Mouse (Mus musculus): Measurements from ENCODE around the gene Tmigd3. TPM values are rescaled to one million over a fixed set of nuclear protein-coding genes. Genes with fewer than 3 reads are reported as not detected.
"Not testable (repeated sequence)": the region's sequence is repeated elsewhere in the genome, so short reads cannot be mapped to it uniquely, and the experiment has no call there.

The Tmigd3 gene
- polyA plus RNA-seq, 1 experiment from 2014 or later, result not detected

DNA sequence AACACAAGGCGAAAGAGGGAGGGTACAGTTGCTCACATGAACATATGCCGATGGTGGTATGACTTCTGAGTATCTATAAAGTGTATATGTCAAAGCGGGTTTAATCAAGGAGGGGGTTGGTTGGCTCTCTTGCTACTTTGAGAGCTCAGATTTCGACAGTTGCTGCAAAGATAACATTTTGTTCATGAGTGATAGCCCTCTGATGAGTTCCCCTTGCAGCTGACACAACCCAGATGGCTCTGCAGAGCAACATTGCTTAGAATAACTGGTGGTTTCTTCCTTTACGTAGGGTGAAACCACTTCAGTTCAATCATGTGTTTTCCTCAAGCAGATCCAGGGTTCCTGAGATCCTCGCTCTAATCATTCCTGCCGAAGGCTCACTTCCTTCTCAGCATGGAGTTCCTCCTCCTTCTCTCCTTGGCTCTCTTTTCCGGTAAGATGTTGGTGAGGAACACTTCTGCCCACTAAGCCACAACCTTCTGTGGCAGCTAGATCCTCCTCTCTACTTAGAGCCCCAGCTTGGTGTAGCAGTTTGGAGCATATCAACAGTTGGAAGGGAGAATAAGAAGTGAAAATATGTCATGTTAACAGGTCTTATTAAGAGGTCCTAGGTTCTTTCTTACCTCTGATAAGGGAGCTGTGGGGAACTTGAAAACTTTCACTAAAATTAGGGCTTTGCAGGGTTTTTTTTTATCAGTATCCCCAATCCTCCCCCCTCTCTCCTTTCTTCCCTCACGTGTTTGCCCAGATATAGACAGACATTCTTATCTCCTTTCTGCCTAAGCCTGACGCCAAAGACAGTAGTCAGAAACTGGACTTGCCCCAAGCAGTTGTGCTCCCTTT is 43.4 kb downstream of the Tmigd3 start:
- Histone ChIP-seq H3K36me3 (replicated peaks) (no peaks in the 10 kb centered on the region), H3K4me3 (no peak overlapping the region), H3K4me1 (0 out of 2 replicates have a peak, but pooled peaks cover 6% of the 10 kb centered on the region), H3K27me3 (ENCODE audit: poor library complexity, severe bottlenecking) (no peaks in the 10 kb centered on the region), H3K27ac (no peak overlapping the region), H3K9me3 (no peaks in the 10 kb centered on the region)
- DNase-seq (ENCODE audit: extremely low spot score, low spot score), result no peak
- 83% methylated on average over 10 of the region's 10 CpGs for WGBS

DNA sequence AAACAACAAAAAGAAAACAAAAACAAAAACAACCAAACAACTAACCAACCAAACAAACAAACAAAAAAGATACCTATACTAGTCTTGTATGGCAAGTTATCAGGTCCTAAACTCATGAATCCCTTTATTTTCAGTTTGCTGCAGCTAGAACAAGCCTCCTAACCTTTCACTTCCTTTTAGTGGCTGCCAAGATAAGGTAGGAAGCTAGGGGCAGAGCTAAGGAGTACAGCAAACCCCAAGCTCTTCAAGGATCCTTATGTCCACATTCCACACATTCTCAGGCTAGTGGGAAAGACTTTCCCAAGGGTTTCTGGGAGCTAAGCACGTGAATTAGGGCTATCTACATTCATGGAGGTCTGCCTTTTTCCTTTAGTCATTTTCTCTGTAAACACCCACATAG is 44.6 kb downstream of the Tmigd3 start:
- H3K27ac ChIP-seq, result no peak overlapping the region
- 0 out of 2 replicates have a peak, but pooled peaks cover 6% of the 10 kb centered on the region for H3K4me1 ChIP-seq
- H3K9me3 ChIP-seq, result no peaks in the 10 kb centered on the region
- H3K36me3 ChIP-seq (replicated peaks), result no peaks in the 10 kb centered on the region
- no peak overlapping the region for H3K4me3 ChIP-seq
- H3K27me3 ChIP-seq (ENCODE audit: poor library complexity, severe bottlenecking), result no peaks in the 10 kb centered on the region
- 51% methylated on average over 1 of the region's 1 CpGs for WGBS
- DNase-seq (ENCODE audit: extremely low spot score, low spot score), result no peak

DNA sequence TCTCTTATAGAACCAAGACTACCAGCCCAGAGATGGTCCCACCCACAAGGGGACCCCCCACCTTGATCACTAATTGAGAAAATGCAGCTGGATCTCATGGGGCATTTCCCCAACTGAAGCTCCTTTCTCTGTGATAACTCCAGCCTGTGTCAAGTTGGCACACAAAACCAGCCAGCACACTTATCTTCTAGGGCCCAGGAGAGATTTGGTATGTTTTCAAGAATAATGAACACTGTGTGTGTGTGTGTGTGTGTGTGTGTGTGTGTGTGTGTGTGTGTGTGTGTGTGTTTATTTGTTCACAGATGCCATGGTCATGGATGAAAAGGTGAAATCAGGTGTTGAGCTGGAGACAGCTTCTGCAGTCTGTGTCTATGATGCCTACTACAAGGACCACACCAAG is 45.8 kb downstream of the Tmigd3 start:
- H3K4me1 ChIP-seq; DNase-seq (ENCODE audit: extremely low spot score, low spot score); H3K9me3 ChIP-seq; H3K27me3 ChIP-seq (ENCODE audit: poor library complexity, severe bottlenecking); H3K36me3 ChIP-seq (replicated peaks); H3K27ac ChIP-seq; H3K4me3 ChIP-seq: not testable (repeated sequence)

GRCm38 (mm10) chr3:105917656-105918354 is 47.1 kb downstream of the Tmigd3 start:
- no peak overlapping the region for H3K4me3 ChIP-seq
- 0 out of 2 replicates have a peak, but pooled peaks cover 6% of the 10 kb centered on the region for H3K4me1 ChIP-seq
- no peak for DNase-seq (ENCODE audit: extremely low spot score, low spot score)
- WGBS, result 69% methylated on average over 10 of the region's 10 CpGs
- H3K9me3 ChIP-seq, result no peaks in the 10 kb centered on the region
- no peaks in the 10 kb centered on the region for H3K27me3 ChIP-seq (ENCODE audit: poor library complexity, severe bottlenecking)
- no peak overlapping the region for H3K27ac ChIP-seq
- H3K36me3 ChIP-seq (replicated peaks), result no peaks in the 10 kb centered on the region

- Histone ChIP-seq H3K36me3 (replicated peaks) (no peaks in the 10 kb centered on the region), H3K4me1 (0 out of 2 replicates have a peak, but pooled peaks cover 6% of the 10 kb centered on the region), H3K4me3 (no peak overlapping the region), H3K9me3 (no peaks in the 10 kb centered on the region), H3K27ac (no peak overlapping the region), H3K27me3 (ENCODE audit: poor library complexity, severe bottlenecking) (no peaks in the 10 kb centered on the region)
- DNase-seq (ENCODE audit: extremely low spot score, low spot score), result no peak
- WGBS, result 85% methylated on average over 3 of the region's 3 CpGs
These were observed 47.6 kb downstream of the Tmigd3 start for GRCm38 (mm10) chr3:105918355-105918745.

DNA sequence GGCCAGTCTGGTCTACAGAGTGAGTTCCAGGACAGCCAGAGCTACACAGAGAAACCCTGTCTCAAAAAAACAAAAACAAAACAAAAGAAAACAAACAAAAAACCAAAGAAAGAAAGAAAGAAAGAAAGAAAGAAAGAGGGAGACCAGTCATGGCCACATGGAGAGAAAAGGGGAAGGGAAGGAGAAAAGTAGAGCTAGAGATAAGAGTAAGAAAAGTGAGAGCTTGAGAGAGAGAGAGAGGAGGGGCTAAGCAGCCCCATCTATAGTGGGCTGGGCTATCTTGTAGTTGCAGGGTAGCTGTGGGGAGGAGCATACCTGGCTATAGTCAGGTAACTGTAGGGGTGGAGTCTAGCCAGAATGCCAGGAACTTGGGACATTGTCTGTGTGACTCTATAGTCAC is 50.0 kb downstream of the Tmigd3 start:
- not testable (repeated sequence) for H3K36me3 ChIP-seq (replicated peaks); H3K9me3 ChIP-seq; DNase-seq (ENCODE audit: extremely low spot score, low spot score); H3K4me3 ChIP-seq; H3K27ac ChIP-seq; H3K4me1 ChIP-seq; H3K27me3 ChIP-seq (ENCODE audit: poor library complexity, severe bottlenecking)

DNA sequence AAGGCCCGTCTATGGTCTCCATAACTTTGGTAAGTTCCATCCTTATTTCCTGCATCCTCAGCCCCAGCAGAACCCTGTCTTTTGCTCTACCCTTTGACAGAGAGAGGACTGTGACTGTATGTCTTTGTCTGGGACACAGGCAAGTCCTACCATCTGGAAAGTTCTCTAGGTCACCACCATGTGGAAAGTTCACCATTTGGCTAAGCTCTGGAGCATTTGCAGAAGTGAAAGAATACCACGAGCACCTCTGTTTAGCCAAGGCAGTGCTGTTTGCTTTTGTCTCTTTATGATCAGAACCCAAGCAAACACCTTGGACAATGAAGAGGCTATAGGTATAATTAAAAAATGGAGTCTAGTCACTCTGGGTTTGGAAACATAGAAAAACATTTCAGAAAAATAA is 51.3 kb downstream of the Tmigd3 start:
- Histone ChIP-seq H3K4me3 (no peak overlapping the region), H3K27ac (no peak overlapping the region), H3K36me3 (replicated peaks) (no peaks in the 10 kb centered on the region), H3K27me3 (ENCODE audit: poor library complexity, severe bottlenecking) (no peaks in the 10 kb centered on the region), H3K4me1 (0 out of 2 replicates have a peak, but pooled peaks cover 6% of the 10 kb centered on the region), H3K9me3 (no peaks in the 10 kb centered on the region)
- WGBS, result 87% methylated on average over 2 of the region's 2 CpGs
- no peak for DNase-seq (ENCODE audit: extremely low spot score, low spot score)

- H3K9me3 ChIP-seq, result no peaks in the 10 kb centered on the region
- no peak overlapping the region for H3K27ac ChIP-seq
- DNase-seq (ENCODE audit: extremely low spot score, low spot score), result no peak
- H3K27me3 ChIP-seq (ENCODE audit: poor library complexity, severe bottlenecking), result no peaks in the 10 kb centered on the region
- H3K36me3 ChIP-seq (replicated peaks), result no peaks in the 10 kb centered on the region
- H3K4me3 ChIP-seq, result no peak overlapping the region
- WGBS, result 92% methylated on average over 9 of the region's 9 CpGs
- no peaks in the 10 kb centered on the region for H3K4me1 ChIP-seq
These were observed 53.9 kb downstream of the Tmigd3 start for GRCm38 (mm10) chr3:105924616-105925015.

DNA sequence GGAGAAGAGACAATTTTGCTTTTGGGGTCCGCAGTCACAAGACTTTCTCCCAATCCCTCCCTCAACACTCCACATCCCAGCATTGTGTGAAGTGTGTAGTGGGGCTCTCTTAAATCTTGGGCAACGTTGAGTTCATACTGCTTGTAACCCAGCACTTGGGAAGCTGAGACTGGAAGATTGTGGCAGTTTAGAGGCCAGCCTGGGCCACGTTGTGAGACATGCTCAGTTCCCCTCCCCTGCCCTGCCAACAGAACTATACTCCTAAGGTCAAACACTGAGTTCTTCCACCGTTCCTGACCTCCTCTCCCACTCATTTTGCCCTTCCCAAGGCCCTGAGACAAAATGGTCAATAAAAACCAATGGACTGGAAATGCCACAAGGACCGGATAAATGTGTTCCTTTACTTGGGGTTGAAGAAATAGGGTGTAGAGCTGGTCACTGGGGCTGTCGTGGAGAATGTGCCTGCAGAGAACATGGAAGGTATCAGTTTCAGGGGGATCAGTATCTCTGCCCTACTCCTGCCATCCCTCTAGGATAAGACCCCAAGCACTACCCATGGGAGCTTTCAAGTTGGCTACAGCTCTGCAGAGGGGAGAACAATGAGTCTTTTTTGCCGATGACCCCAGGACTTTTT is 57.0 kb downstream of the Tmigd3 start:
- Histone ChIP-seq H3K4me3 (no peak overlapping the region), H3K27me3 (ENCODE audit: poor library complexity, severe bottlenecking) (no peaks in the 10 kb centered on the region), H3K9me3 (no peaks in the 10 kb centered on the region), H3K36me3 (replicated peaks) (no peaks in the 10 kb centered on the region), H3K27ac (no peak overlapping the region), H3K4me1 (no peaks in the 10 kb centered on the region)
- 88% methylated on average over 7 of the region's 7 CpGs for WGBS
- no peak for DNase-seq (ENCODE audit: extremely low spot score, low spot score)

GRCm38 (mm10) chr3:105928195-105928569 is 57.5 kb downstream of the Tmigd3 start:
- no peak overlapping the region for H3K27ac ChIP-seq
- H3K27me3 ChIP-seq (ENCODE audit: poor library complexity, severe bottlenecking), result no peaks in the 10 kb centered on the region
- WGBS, result 88% methylated on average over 3 of the region's 3 CpGs
- H3K4me3 ChIP-seq, result no peak overlapping the region
- DNase-seq (ENCODE audit: extremely low spot score, low spot score), result no peak
- H3K9me3 ChIP-seq, result no peaks in the 10 kb centered on the region
- no peaks in the 10 kb centered on the region for H3K4me1 ChIP-seq
- no peaks in the 10 kb centered on the region for H3K36me3 ChIP-seq (replicated peaks)

GRCm38 (mm10) chr3:105928781-105929180 is 58.1 kb downstream of the Tmigd3 start:
- no peak for DNase-seq (ENCODE audit: extremely low spot score, low spot score)
- 89% methylated on average over 6 of the region's 6 CpGs for WGBS
- no peaks in the 10 kb centered on the region for H3K9me3 ChIP-seq
- H3K27me3 ChIP-seq (ENCODE audit: poor library complexity, severe bottlenecking), result no peaks in the 10 kb centered on the region
- H3K4me1 ChIP-seq, result no peaks in the 10 kb centered on the region
- H3K36me3 ChIP-seq (replicated peaks), result no peaks in the 10 kb centered on the region
- H3K27ac ChIP-seq, result no peak overlapping the region
- H3K4me3 ChIP-seq, result no peak overlapping the region

- no peaks in the 10 kb centered on the region for H3K9me3 ChIP-seq
- no peak overlapping the region for H3K4me3 ChIP-seq
- 86% methylated on average over 7 of the region's 7 CpGs for WGBS
- no peak for DNase-seq (ENCODE audit: extremely low spot score, low spot score)
- no peaks in the 10 kb centered on the region for H3K36me3 ChIP-seq (replicated peaks)
- H3K4me1 ChIP-seq, result no peaks in the 10 kb centered on the region
- no peaks in the 10 kb centered on the region for H3K27me3 ChIP-seq (ENCODE audit: poor library complexity, severe bottlenecking)
- H3K27ac ChIP-seq, result no peak overlapping the region
These were observed 59.1 kb downstream of the Tmigd3 start for GRCm38 (mm10) chr3:105929821-105930220.

- Histone ChIP-seq H3K4me1 (no peaks in the 10 kb centered on the region), H3K4me3 (no peak overlapping the region), H3K27ac (no peak overlapping the region), H3K9me3 (no peaks in the 10 kb centered on the region), H3K36me3 (replicated peaks) (no peaks in the 10 kb centered on the region), H3K27me3 (ENCODE audit: poor library complexity, severe bottlenecking) (no peaks in the 10 kb centered on the region)
- WGBS, result 94% methylated on average over 2 of the region's 2 CpGs
- no peak for DNase-seq (ENCODE audit: extremely low spot score, low spot score)
These were observed 60.4 kb downstream of the Tmigd3 start for GRCm38 (mm10) chr3:105931095-105931494.
